Mouse (Mus musculus): ENCODE results near the gene Rc3h1. TPM values are rescaled to one million over a fixed set of nuclear protein-coding genes. Genes with fewer than 3 reads are reported as not detected.

Rc3h1 gene
- total and polyA plus RNA-seq, 2 experiments from 2014 or later: 4.7 to 32.6 TPM

- no peak overlapping the region for H3K9ac ChIP-seq (replicated peaks; ENCODE audit: low read depth, low read length)
- no peak for ATAC-seq (ENCODE audit: insufficient read depth, low read depth)
- H3K4me3 ChIP-seq (ENCODE audit: low read depth, low read length): no peak overlapping the region
- TF ChIP-seq CTCF (IDR thresholded peaks at IDR 0.05; ENCODE audit: low read depth) (no peak), EP300 (IDR thresholded peaks at IDR 0.05; ENCODE audit: low read depth) (no peak)
- no peaks in the 10 kb centered on the region for H3K27me3 ChIP-seq (ENCODE audit: control insufficient read depth, insufficient read depth, low read length)
- H3K9me3 ChIP-seq (replicated peaks; ENCODE audit: control insufficient read depth, low read length): no peaks in the 10 kb centered on the region
- no peak overlapping the region for H3K27ac ChIP-seq (ENCODE audit: low read depth)
- H3K4me1 ChIP-seq (ENCODE audit: control insufficient read depth, insufficient read depth): no peaks in the 10 kb centered on the region
- 90% methylated on average over 2 of the region's 2 CpGs for WGBS
- no peak overlapping the region for H3K4me2 ChIP-seq (ENCODE audit: low read depth, low read length)
- H3K36me3 ChIP-seq (replicated peaks; ENCODE audit: control insufficient read depth, insufficient read depth, low read length): peaks cover 18% of the 10 kb centered on the region
- no peak for DNase-seq (ENCODE audit: low spot score)
Observed at GRCm38 (mm10) chr1:161008038-161008437, 101.8 kb downstream of the Rc3h1 start.

GRCm38 (mm10) chr1:161010436-161010835 is 104.2 kb downstream of the Rc3h1 start:
- no peaks in the 10 kb centered on the region for H3K4me1 ChIP-seq (ENCODE audit: control insufficient read depth, insufficient read depth)
- 89% methylated on average over 4 of the region's 4 CpGs for WGBS
- TF ChIP-seq EP300 (IDR thresholded peaks at IDR 0.05; ENCODE audit: low read depth) (no peak), CTCF (IDR thresholded peaks at IDR 0.05; ENCODE audit: low read depth) (no peak)
- H3K27ac ChIP-seq (ENCODE audit: low read depth): no peak overlapping the region
- ATAC-seq (ENCODE audit: insufficient read depth, low read depth) (no peak), DNase-seq (ENCODE audit: low spot score) (no peak)
- no peak overlapping the region for H3K4me2 ChIP-seq (ENCODE audit: low read depth, low read length)
- H3K27me3 ChIP-seq (ENCODE audit: control insufficient read depth, insufficient read depth, low read length): no peaks in the 10 kb centered on the region
- H3K9me3 ChIP-seq (replicated peaks; ENCODE audit: control insufficient read depth, low read length): no peaks in the 10 kb centered on the region
- H3K36me3 ChIP-seq (replicated peaks; ENCODE audit: control insufficient read depth, insufficient read depth, low read length): peaks cover 18% of the 10 kb centered on the region
- H3K4me3 ChIP-seq (ENCODE audit: low read depth, low read length): no peak overlapping the region
- H3K9ac ChIP-seq (replicated peaks; ENCODE audit: low read depth, low read length): no peak overlapping the region

- H3K27ac ChIP-seq (ENCODE audit: low read depth): no peak overlapping the region
- H3K9me3 ChIP-seq (replicated peaks; ENCODE audit: control insufficient read depth, low read length): no peaks in the 10 kb centered on the region
- no peak for DNase-seq (ENCODE audit: low spot score)
- no peaks in the 10 kb centered on the region for H3K27me3 ChIP-seq (ENCODE audit: control insufficient read depth, insufficient read depth, low read length)
- H3K4me1 ChIP-seq (ENCODE audit: control insufficient read depth, insufficient read depth): no peaks in the 10 kb centered on the region
- WGBS: 76% methylated on average over 2 of the region's 2 CpGs
- TF ChIP-seq EP300 (IDR thresholded peaks at IDR 0.05; ENCODE audit: low read depth) (no peak), CTCF (IDR thresholded peaks at IDR 0.05; ENCODE audit: low read depth) (no peak)
- H3K9ac ChIP-seq (replicated peaks; ENCODE audit: low read depth, low read length): no peak overlapping the region
- no peak overlapping the region for H3K4me2 ChIP-seq (ENCODE audit: low read depth, low read length)
- H3K36me3 ChIP-seq (replicated peaks; ENCODE audit: control insufficient read depth, insufficient read depth, low read length): peaks cover 45% of the 10 kb centered on the region
- ATAC-seq (ENCODE audit: insufficient read depth, low read depth): no peak
- H3K4me3 ChIP-seq (ENCODE audit: low read depth, low read length): no peak overlapping the region
Observed at GRCm38 (mm10) chr1:161016378-161016777, 110.2 kb downstream of the Rc3h1 start.

- H3K27ac ChIP-seq (ENCODE audit: low read depth): no peak overlapping the region
- ATAC-seq (ENCODE audit: insufficient read depth, low read depth): no peak
- no peak overlapping the region for H3K9ac ChIP-seq (replicated peaks; ENCODE audit: low read depth, low read length)
- peaks cover 35% of the 10 kb centered on the region for H3K36me3 ChIP-seq (replicated peaks; ENCODE audit: control insufficient read depth, insufficient read depth, low read length)
- DNase-seq (ENCODE audit: low spot score): no peak
- no peaks in the 10 kb centered on the region; the same call in 1 of the 2 replicates for H3K4me1 ChIP-seq (ENCODE audit: control insufficient read depth, insufficient read depth)
- H3K9me3 ChIP-seq (replicated peaks; ENCODE audit: control insufficient read depth, low read length): no peaks in the 10 kb centered on the region
- WGBS: 93% methylated on average over 14 of the region's 14 CpGs
- no peak for TF ChIP-seq CTCF (IDR thresholded peaks at IDR 0.05; ENCODE audit: low read depth)
- no peak for TF ChIP-seq EP300 (IDR thresholded peaks at IDR 0.05; ENCODE audit: low read depth)
- no peak overlapping the region for H3K4me2 ChIP-seq (ENCODE audit: low read depth, low read length)
- H3K4me3 ChIP-seq (ENCODE audit: low read depth, low read length): no peak overlapping the region
- no peaks in the 10 kb centered on the region for H3K27me3 ChIP-seq (ENCODE audit: control insufficient read depth, insufficient read depth, low read length)
Observed at GRCm38 (mm10) chr1:161020051-161020450, 113.8 kb downstream of the Rc3h1 start.

Other genes starting within 250 kb of the Rc3h1 start
- 71.4 and 89.9 TPM in 2 replicates for gene Rabgap1l, start 113.2 kb upstream of the Rc3h1 start, total RNA-seq (2014; rRNA removed; ENCODE audit: low replicate concordance)
- 115 and 123 TPM in 2 replicates for gene Rabgap1l, start 113.2 kb upstream of the Rc3h1 start, polyA plus RNA-seq (2015; fragmentation: Nextera tagmentation; extraction: Ambion mirVana)
- 0.53 and 1.3 TPM in 2 replicates for gene Serpinc1, start 72.2 kb downstream of the Rc3h1 start, total RNA-seq (2014; rRNA removed; ENCODE audit: low replicate concordance)
- 1.5 and 1.6 TPM in 2 replicates for gene Serpinc1, start 72.2 kb downstream of the Rc3h1 start, polyA plus RNA-seq (2015; fragmentation: Nextera tagmentation; extraction: Ambion mirVana)
- 3.1 and 5.6 TPM in 2 replicates for gene Zbtb37, start 128.4 kb downstream of the Rc3h1 start, total RNA-seq (2014; rRNA removed; ENCODE audit: low replicate concordance)
- 4.5 and 5.0 TPM in 2 replicates for gene Zbtb37, start 128.4 kb downstream of the Rc3h1 start, polyA plus RNA-seq (2015; fragmentation: Nextera tagmentation; extraction: Ambion mirVana)
- gene Dars2, start 164.2 kb downstream of the Rc3h1 start, total RNA-seq (2014; rRNA removed; ENCODE audit: low replicate concordance): 16.3 and 18.6 TPM in 2 replicates
- 17.4 and 19.8 TPM in 2 replicates for gene Dars2, start 164.2 kb downstream of the Rc3h1 start, polyA plus RNA-seq (2015; fragmentation: Nextera tagmentation; extraction: Ambion mirVana)
- gene Cenpl, start 164.3 kb downstream of the Rc3h1 start, total RNA-seq (2014; rRNA removed; ENCODE audit: low replicate concordance): 0.69 and 5.3 TPM in 2 replicates
- gene Cenpl, start 164.3 kb downstream of the Rc3h1 start, polyA plus RNA-seq (2015; fragmentation: Nextera tagmentation; extraction: Ambion mirVana): 6.9 and 7.3 TPM in 2 replicates
- gene Klhl20, start 225.1 kb downstream of the Rc3h1 start, total RNA-seq (2014; rRNA removed; ENCODE audit: low replicate concordance): 9.8 and 11.1 TPM in 2 replicates
- gene Klhl20, start 225.1 kb downstream of the Rc3h1 start, polyA plus RNA-seq (2015; fragmentation: Nextera tagmentation; extraction: Ambion mirVana): 7.0 and 8.0 TPM in 2 replicates
- 5.1 and 5.9 TPM in 2 replicates for gene Ankrd45, start 236.3 kb downstream of the Rc3h1 start, total RNA-seq (2014; rRNA removed; ENCODE audit: low replicate concordance)
- gene Ankrd45, start 236.3 kb downstream of the Rc3h1 start, polyA plus RNA-seq (2015; fragmentation: Nextera tagmentation; extraction: Ambion mirVana): 2.6 and 3.0 TPM in 2 replicates